Mouse (Mus musculus) c-Kit-positive CD71-positive TER-119-negative erythroid progenitor cells, embryonic 14.5 days (primary cell): Measurements from ENCODE around the gene Sh3rf3.

Experiments
- DNase-seq: peaks from one replicate; pipeline ENCODE4 v3.0.0-alpha.2; 2013; ENCODE audit warnings: low read depth

Gene Sh3rf3

GRCm38 (mm10) chr10:58813081-58813800 is at the start of gene Sh3rf3:
Sh3rf3 (plus strand) TSS chr10:58813359.
- DNase-seq, result no peak

- DNase-seq, result no peak
These were observed 24.5 kb upstream of the Sh3rf3 start for GRCm38 (mm10) chr10:58788486-58789274.

- no peak for DNase-seq
These were observed 15.6 kb upstream of the Sh3rf3 start for GRCm38 (mm10) chr10:58797555-58797954.

GRCm38 (mm10) chr10:58798156-58798555 is 15.0 kb upstream of the Sh3rf3 start:
- no peak for DNase-seq

GRCm38 (mm10) chr10:58800996-58801433 is 12.1 kb upstream of the Sh3rf3 start:
- DNase-seq, result no peak

GRCm38 (mm10) chr10:58802391-58802790 is 10.8 kb upstream of the Sh3rf3 start:
- no peak for DNase-seq

- no peak for DNase-seq
These were observed 5.2 kb upstream of the Sh3rf3 start for GRCm38 (mm10) chr10:58807956-58808355.

GRCm38 (mm10) chr10:58810181-58810580 is 3.0 kb upstream of the Sh3rf3 start:
- DNase-seq, result no peak

- peak; percentile 17 for DNase-seq
These were observed 714 bp upstream of the Sh3rf3 start for GRCm38 (mm10) chr10:58812210-58813080.

- no peak for DNase-seq
These were observed 637 bp downstream of the Sh3rf3 start for GRCm38 (mm10) chr10:58813801-58814191.

- DNase-seq, result no peak
These were observed 1.3 kb downstream of the Sh3rf3 start for GRCm38 (mm10) chr10:58814486-58814885.

- no peak for DNase-seq
These were observed 10.9 kb downstream of the Sh3rf3 start for GRCm38 (mm10) chr10:58824016-58824568.

GRCm38 (mm10) chr10:58829251-58830111 is 16.3 kb downstream of the Sh3rf3 start:
- DNase-seq, result no peak

GRCm38 (mm10) chr10:58833146-58833545 is 20.0 kb downstream of the Sh3rf3 start:
- no peak for DNase-seq

- no peak for DNase-seq
These were observed 20.6 kb downstream of the Sh3rf3 start for GRCm38 (mm10) chr10:58833741-58834178.

GRCm38 (mm10) chr10:58836391-58836790 is 23.2 kb downstream of the Sh3rf3 start:
- no peak for DNase-seq

- DNase-seq, result no peak
These were observed 24.3 kb downstream of the Sh3rf3 start for GRCm38 (mm10) chr10:58837504-58837903.

- no peak for DNase-seq
These were observed 28.8 kb downstream of the Sh3rf3 start for GRCm38 (mm10) chr10:58841945-58842344.

GRCm38 (mm10) chr10:58843100-58843499 is 29.9 kb downstream of the Sh3rf3 start:
- no peak for DNase-seq

- DNase-seq, result no peak
These were observed 35.0 kb downstream of the Sh3rf3 start for GRCm38 (mm10) chr10:58848127-58848526.

GRCm38 (mm10) chr10:58848536-58848935 is 35.4 kb downstream of the Sh3rf3 start:
- DNase-seq, result no peak
